Mouse (Mus musculus) cortical plate, adult 2 months (tissue): ENCODE data around the gene Tollip. TPM values are rescaled to one million over a fixed set of nuclear protein-coding genes. Genes with fewer than 3 reads are reported as not detected.

Experiments used
- H3K27ac ChIP-seq: fragments of 200-500 bp; 2 replicates; pipeline ENCODE4 v1.5.1; 2012; ENCODE audit warnings: low read length, control low read depth, inconsistent platforms; ENCODE audit not compliant: insufficient read depth
- H3K4me1 ChIP-seq: fragments of 200-500 bp; 2 replicates; pipeline ENCODE4 v1.6.1; 2011; ENCODE audit warnings: low read length; ENCODE audit not compliant: control insufficient read depth, insufficient read depth
- H3K4me3 ChIP-seq: fragments of 200-500 bp; 2 replicates; pipeline ENCODE4 v1.5.1; 2011; ENCODE audit warnings: mild to moderate bottlenecking, low read length, control low read depth; ENCODE audit not compliant: insufficient read depth
- CTCF ChIP-seq: fragments of 200-500 bp; IDR thresholded peaks from 2 replicates; pipeline ENCODE4 v1.5.1; 2011; ENCODE audit warnings: mild to moderate bottlenecking, control low read depth, low read length; ENCODE audit not compliant: insufficient read depth; ENCODE audit errors: extremely low read depth
- POLR2A ChIP-seq: fragments of 200-500 bp; IDR thresholded peaks from 2 replicates; pipeline ENCODE4 v1.6.1; 2011; ENCODE audit warnings: mild to moderate bottlenecking, low read length, control low read depth; ENCODE audit not compliant: insufficient read depth; ENCODE audit errors: extremely low read depth
- polyA plus RNA-seq: library from polyadenylated mRNA; depleted of rRNA; stranded (reverse); fragments of >200 nt; gene quantifications from 2 replicates; pipeline ENCODE4 v1.2.3, GENCODE M21; 2012

Tollip gene
- polyA plus RNA-seq, 1 experiment = 122 TPM

GRCm38 (mm10) chr7:141952920-141953319 lies 34.6 kb upstream of the Tollip start:
- TF ChIP-seq POLR2A (peak; percentile 60), CTCF (no peak)
- Histone ChIP-seq H3K4me1 (peaks cover 38% of the 10 kb centered on the region), H3K27ac (no peak overlapping the region), H3K4me3 (no peak overlapping the region)

GRCm38 (mm10) chr7:141951821-141952220 lies 33.5 kb upstream of the Tollip start:
- Histone ChIP-seq H3K4me1 (peaks cover 28% of the 10 kb centered on the region), H3K27ac (no peak overlapping the region), H3K4me3 (peak overlapping the region; percentile 90)
- TF ChIP-seq POLR2A = no peak
- TF ChIP-seq CTCF = no peak

GRCm38 (mm10) chr7:141950104-141951013 lies 32.1 kb upstream of the Tollip start:
- TF ChIP-seq CTCF (no peak), POLR2A (no peak)
- Histone ChIP-seq H3K27ac (peak overlapping the region; percentile 95), H3K4me3 (peak overlapping the region; percentile 90), H3K4me1 (peaks cover 17% of the 10 kb centered on the region)

GRCm38 (mm10) chr7:141949799-141950103 lies 31.4 kb upstream of the Tollip start:
- no peak for TF ChIP-seq CTCF
- TF ChIP-seq POLR2A = no peak
- H3K4me3 ChIP-seq = peak overlapping the region; percentile 90
- H3K27ac ChIP-seq = peak overlapping the region; percentile 95
- peaks cover 17% of the 10 kb centered on the region for H3K4me1 ChIP-seq

GRCm38 (mm10) chr7:141948906-141949798 lies 30.8 kb upstream of the Tollip start, which contains the start of gene Brsk2:
Gene Brsk2, plus strand, starts transcription at chr7:141949751.
- peak within 1 kb of the TSS; percentile 95 for H3K27ac ChIP-seq
- H3K4me3 ChIP-seq = peak within 1 kb of the TSS; percentile 90
- peak; percentile 76; the same call in 1 of the 2 replicates for TF ChIP-seq POLR2A
- no peak for TF ChIP-seq CTCF
- H3K4me1 ChIP-seq = peaks cover 16% of the 10 kb centered on the region

- Histone ChIP-seq H3K27ac (no peak overlapping the region), H3K4me1 (peaks cover 9% of the 10 kb centered on the region), H3K4me3 (0 out of 2 replicates have a peak overlapping the region, but pooled peaks have one; percentile 50)
- TF ChIP-seq CTCF (peak; percentile 35), POLR2A (no peak)
Observed at GRCm38 (mm10) chr7:141948045-141948444, 29.7 kb upstream of the Tollip start.

- no peak overlapping the region for H3K27ac ChIP-seq
- peaks cover 8% of the 10 kb centered on the region for H3K4me1 ChIP-seq
- no peak overlapping the region for H3K4me3 ChIP-seq
- TF ChIP-seq CTCF (no peak), POLR2A (no peak)
Observed at GRCm38 (mm10) chr7:141947512-141947911, 29.2 kb upstream of the Tollip start.

GRCm38 (mm10) chr7:141945927-141946326 lies 27.6 kb upstream of the Tollip start:
- no peak overlapping the region for H3K27ac ChIP-seq

GRCm38 (mm10) chr7:141943444-141943843 lies 25.1 kb upstream of the Tollip start:
- H3K4me1 ChIP-seq = peaks cover 1% of the 10 kb centered on the region; the same call in 1 of the 2 replicates
- no peak overlapping the region for H3K4me3 ChIP-seq
- no peak overlapping the region for H3K27ac ChIP-seq
- TF ChIP-seq POLR2A = no peak

More at GRCm38 (mm10) chr7:141945927-141946326, 27.6 kb upstream of the Tollip start:
- peak; percentile 45; the same call in 1 of the 2 replicates for TF ChIP-seq POLR2A
- TF ChIP-seq CTCF = peak; percentile 39
- H3K4me3 ChIP-seq = 0 out of 2 replicates have a peak overlapping the region, but pooled peaks have one; percentile 8
- H3K4me1 ChIP-seq = peaks cover 1% of the 10 kb centered on the region; the same call in 1 of the 2 replicates
